Mouse (Mus musculus) liver, adult 2 months (tissue): ENCODE measurements around the gene Sbno2. TPM values are rescaled to one million over a fixed set of nuclear protein-coding genes. Genes with fewer than 3 reads are reported as not detected.
"Not testable (repeated sequence)": the region's sequence is repeated elsewhere in the genome, so short reads cannot be mapped to it uniquely, and the experiment has no call there.

ENCODE experiments used
- DNase-seq: peaks from one replicate; pipeline ENCODE4 v3.0.0-alpha.2; 2011; ENCODE audit warnings: low read depth, low spot score; ENCODE audit errors: extremely low read depth
- H3K27ac ChIP-seq: fragments of 200-500 bp; replicated peaks from 2 replicates; pipeline ENCODE4 v1.5.1; 2012; ENCODE audit warnings: low read depth, mild to moderate bottlenecking, control low read depth, inconsistent platforms, low read length; ENCODE audit not compliant: insufficient read depth
- H3K27me3 ChIP-seq: fragments of 200-500 bp; 2 replicates; pipeline ENCODE4 v1.6.1; 2012; ENCODE audit warnings: mild to moderate bottlenecking, moderate library complexity, low read length, inconsistent platforms; ENCODE audit not compliant: control insufficient read depth, insufficient read depth
- H3K36me3 ChIP-seq: fragments of 200-500 bp; 2 replicates; pipeline ENCODE4 v1.6.1; 2012; ENCODE audit warnings: low read length, inconsistent platforms; ENCODE audit not compliant: control insufficient read depth, insufficient read depth
- H3K4me1 ChIP-seq: fragments of 200-500 bp; 2 replicates; pipeline ENCODE4 v1.6.1; 2011; ENCODE audit warnings: low read length; ENCODE audit not compliant: control insufficient read depth, insufficient read depth
- H3K4me3 ChIP-seq: fragments of 200-500 bp; 2 replicates; pipeline ENCODE4 v1.5.1; 2011; ENCODE audit warnings: low read depth, mild to moderate bottlenecking, control low read depth, low read length, moderate library complexity; ENCODE audit not compliant: insufficient read depth
- H3K79me2 ChIP-seq: fragments of 200-500 bp; 2 replicates; pipeline ENCODE4 v1.6.1; 2012; ENCODE audit warnings: inconsistent platforms, mild to moderate bottlenecking, low read length, moderate library complexity; ENCODE audit not compliant: control insufficient read depth, insufficient read depth
- H3K9ac ChIP-seq: fragments of 200-500 bp; 2 replicates; pipeline ENCODE4 v1.6.1; 2012; ENCODE audit warnings: low read depth, mild to moderate bottlenecking, control low read depth, inconsistent platforms, low read length
- CTCF ChIP-seq: fragments of 200-500 bp; IDR thresholded peaks from 2 replicates; pipeline ENCODE4 v1.5.1; 2011; ENCODE audit warnings: low read depth, low read length, control low read depth
- POLR2A ChIP-seq: fragments of 200-500 bp; IDR thresholded peaks from 2 replicates; pipeline ENCODE4 v1.6.1; 2011; ENCODE audit warnings: low read length, control low read depth; ENCODE audit not compliant: insufficient read depth; ENCODE audit errors: extremely low read depth
- WGBS: fragments of 180-500 bp; shearing (Covaris S2); methylation state at CpG from one replicate; pipeline ENCODE4 v1.1.7; 2018; 5-methylcytosine and 5-hydroxymethylcytosine counted together
- polyA plus RNA-seq: library from polyadenylated mRNA; depleted of rRNA; stranded (reverse); fragments of >200 nt; gene quantifications from 2 replicates; pipeline ENCODE4 v1.2.3, GENCODE M21; 2012
- total RNA-seq: library from RNA; depleted of rRNA; stranded (reverse); fragments of >200 nt; gene quantifications from 2 replicates; pipeline ENCODE4 v1.2.3, GENCODE M21; 2014

The Sbno2 gene
- total and polyA plus RNA-seq, 2 experiments: 8.9 to 25.9 TPM

GRCm38 (mm10) chr10:80050244-80050643 lies 55.1 kb downstream of the Sbno2 start:
- Histone ChIP-seq H3K4me3 (no peak overlapping the region), H3K79me2 (peaks cover 2% of the 10 kb centered on the region; the same call in 1 of the 2 replicates), H3K27ac (no peak overlapping the region), H3K9ac (no peak overlapping the region), H3K27me3 (no peaks in the 10 kb centered on the region), H3K4me1 (peaks cover 18% of the 10 kb centered on the region), H3K36me3 (no peaks in the 10 kb centered on the region; the same call in 1 of the 2 replicates)
- 33% methylated on average over 6 of the region's 6 CpGs for WGBS
- no peak for DNase-seq
- no peak for TF ChIP-seq POLR2A
- TF ChIP-seq CTCF: no peak

- Histone ChIP-seq H3K9ac (no peak overlapping the region), H3K4me1 (peaks cover 15% of the 10 kb centered on the region), H3K4me3 (no peak overlapping the region), H3K36me3 (no peaks in the 10 kb centered on the region), H3K79me2 (no peaks in the 10 kb centered on the region), H3K27ac (no peak overlapping the region), H3K27me3 (no peaks in the 10 kb centered on the region)
- DNase-seq: no peak
- 90% methylated on average over 3 of the region's 3 CpGs for WGBS
- TF ChIP-seq POLR2A: no peak
- TF ChIP-seq CTCF: no peak
Measured at GRCm38 (mm10) chr10:80048834-80049233, 56.5 kb downstream of the Sbno2 start.

GRCm38 (mm10) chr10:80048396-80048795 lies 57.0 kb downstream of the Sbno2 start:
- WGBS: 82% methylated on average over 5 of the region's 5 CpGs

DNA sequence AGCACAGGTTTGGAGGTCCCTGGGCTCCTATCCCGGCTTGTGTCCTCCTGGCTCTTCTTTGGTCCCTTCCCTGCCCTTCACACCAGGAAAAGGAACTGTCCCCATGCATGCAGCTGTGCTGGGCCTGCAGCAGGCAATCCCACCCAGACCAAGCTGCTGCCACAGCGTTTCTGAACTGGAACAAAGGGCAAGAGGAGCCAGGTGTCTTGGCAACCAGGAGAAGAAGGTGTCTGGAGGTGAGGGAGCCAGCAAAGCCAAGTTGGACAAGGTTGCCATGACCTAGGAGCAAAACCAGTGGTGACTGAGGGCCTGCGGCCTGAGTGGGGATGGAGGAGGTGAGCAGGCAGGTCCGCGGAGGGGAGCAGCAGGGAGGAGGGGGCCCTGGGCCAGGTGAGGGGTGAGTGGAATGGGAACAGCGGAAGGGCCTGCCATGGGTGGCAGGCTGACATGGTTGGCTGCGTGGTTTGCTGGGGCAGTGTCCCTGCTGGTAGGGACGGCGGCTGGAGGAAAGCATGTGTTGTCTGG lies 58.3 kb downstream of the Sbno2 start, which contains the start of gene Gpx4:
Gene Gpx4, plus strand, starts transcription at position 126 of the 525 bp plus-strand sequence.
- H3K4me1 ChIP-seq: peaks cover 8% of the 10 kb centered on the region; the same call in 1 of the 2 replicates
- H3K36me3 ChIP-seq: no peaks in the 10 kb centered on the region
- H3K79me2 ChIP-seq: no peaks in the 10 kb centered on the region
- no peak within 1 kb of the TSS for H3K9ac ChIP-seq
- 87% methylated on average over 9 of the region's 9 CpGs for WGBS
- no peak within 1 kb of the TSS for H3K27ac ChIP-seq
- H3K27me3 ChIP-seq: no peaks in the 10 kb centered on the region
- H3K4me3 ChIP-seq: no peak within 1 kb of the TSS
- DNase-seq: no peak
- TF ChIP-seq CTCF (no peak), POLR2A (no peak)

More at GRCm38 (mm10) chr10:80048396-80048795, 57.0 kb downstream of the Sbno2 start:
- no peak for TF ChIP-seq POLR2A
- TF ChIP-seq CTCF: no peak
- Histone ChIP-seq H3K27ac (no peak overlapping the region), H3K9ac (no peak overlapping the region), H3K36me3 (no peaks in the 10 kb centered on the region), H3K79me2 (no peaks in the 10 kb centered on the region), H3K4me1 (peaks cover 15% of the 10 kb centered on the region), H3K27me3 (no peaks in the 10 kb centered on the region), H3K4me3 (no peak overlapping the region)
- DNase-seq: no peak

- Histone ChIP-seq H3K36me3 (no peaks in the 10 kb centered on the region), H3K79me2 (no peaks in the 10 kb centered on the region), H3K4me1 (peaks cover 3% of the 10 kb centered on the region; the same call in 1 of the 2 replicates), H3K27me3 (no peaks in the 10 kb centered on the region), H3K4me3 (no peak overlapping the region), H3K9ac (no peak overlapping the region), H3K27ac (no peak overlapping the region)
- no peak for TF ChIP-seq POLR2A
- no peak for TF ChIP-seq CTCF
- no peak for DNase-seq
- 96% methylated on average over 5 of the region's 5 CpGs for WGBS
Measured at GRCm38 (mm10) chr10:80045766-80046165, 59.6 kb downstream of the Sbno2 start.

DNA sequence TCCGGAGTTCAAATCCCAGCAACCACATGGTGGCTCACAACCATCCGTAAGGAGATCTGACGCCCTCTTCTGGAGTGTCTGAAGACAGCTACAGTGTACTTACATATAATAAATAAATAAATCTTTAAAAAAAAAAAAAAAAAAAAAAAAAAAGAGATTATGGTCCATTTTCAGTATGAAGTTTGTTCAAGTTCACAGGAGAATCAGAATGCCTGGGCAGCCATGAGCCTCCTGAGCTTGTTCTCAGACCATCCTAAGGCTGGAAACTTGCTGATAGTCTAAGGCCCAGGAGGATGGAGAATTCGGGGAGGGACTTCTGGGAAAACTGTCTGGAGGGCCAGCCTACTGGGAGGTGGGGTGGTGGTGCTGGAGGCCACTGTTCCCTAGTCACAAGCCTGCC lies 60.0 kb downstream of the Sbno2 start:
- 73% methylated on average over 4 of the region's 4 CpGs for WGBS
- H3K4me3 ChIP-seq, H3K4me1 ChIP-seq, H3K27me3 ChIP-seq, H3K36me3 ChIP-seq, H3K27ac ChIP-seq, H3K79me2 ChIP-seq, H3K9ac ChIP-seq, DNase-seq: not testable (repeated sequence)
